Mouse (Mus musculus) limb, embryonic 11.5 days (tissue): ENCODE measurements around the gene Rgp1. TPM values are rescaled to one million over a fixed set of nuclear protein-coding genes. Genes with fewer than 3 reads are reported as not detected.
A peak's percentile ranks its signal among the peaks of the same experiment; 100 is the strongest.

ENCODE experiments used
- ATAC-seq: fragments of 200-750 bp; cut with Nextera tagmentation; 2 replicates; pipeline ENCODE4 v1.8.0; 2017; ENCODE audit warnings: low read depth; ENCODE audit not compliant: insufficient number of reproducible peaks, low FRiP score, low TSS enrichment
- DNase-seq: peaks from one replicate; pipeline ENCODE4 v3.0.0-alpha.2; 2015; ENCODE audit warnings: low spot score
- H3K27ac ChIP-seq: fragments of 300-500 bp; sonication (generic); replicated peaks from 2 replicates; pipeline ENCODE4 v1.5.1; 2014; ENCODE audit warnings: low read depth, mild to moderate bottlenecking, low read length
- H3K27me3 ChIP-seq: fragments of 300-500 bp; sonication (generic); 2 replicates; pipeline ENCODE4 v1.6.1; 2014; ENCODE audit warnings: mild to moderate bottlenecking, low read length, mixed read lengths; ENCODE audit not compliant: control insufficient read depth, insufficient read depth
- H3K36me3 ChIP-seq: fragments of 300-500 bp; sonication (generic); 2 replicates; pipeline ENCODE4 v1.6.1; 2014; ENCODE audit warnings: mild to moderate bottlenecking, low read length, moderate library complexity, mixed read lengths; ENCODE audit not compliant: control insufficient read depth, insufficient read depth
- H3K4me1 ChIP-seq: fragments of 300-500 bp; sonication (generic); 2 replicates; pipeline ENCODE4 v1.6.1; 2014; ENCODE audit warnings: low read length, mixed read lengths; ENCODE audit not compliant: control insufficient read depth, insufficient read depth
- H3K4me2 ChIP-seq: fragments of 300-500 bp; sonication (generic); 2 replicates; pipeline ENCODE4 v1.6.1; 2014; ENCODE audit warnings: low read depth, mild to moderate bottlenecking, moderate library complexity; ENCODE audit not compliant: severe bottlenecking
- H3K4me3 ChIP-seq: fragments of 300-500 bp; sonication (generic); 2 replicates; pipeline ENCODE4 v1.5.1; 2014; ENCODE audit warnings: low read depth, low read length
- H3K9ac ChIP-seq: fragments of 300-500 bp; sonication (generic); 2 replicates; pipeline ENCODE4 v1.6.1; 2014; ENCODE audit warnings: mild to moderate bottlenecking, low read length
- H3K9me3 ChIP-seq: fragments of 300-500 bp; sonication (generic); 2 replicates; pipeline ENCODE4 v1.6.1; 2016; ENCODE audit warnings: low read length; ENCODE audit not compliant: control insufficient read depth
- WGBS: fragments of 180-500 bp; shearing (Covaris S2); extraction: QIAGEN DNeasy Blood & Tissue Kit; methylation state at CpG from one replicate; pipeline ENCODE4 v1.1.7; 2014; 5-methylcytosine and 5-hydroxymethylcytosine counted together
- polyA plus RNA-seq: library from polyadenylated mRNA; unstranded; fragments of >200 nt; fragmentation: Nextera tagmentation; extraction: Ambion mirVana; gene quantifications from 2 replicates; pipeline ENCODE4 v1.2.1, GENCODE M21; 2014

Rgp1 gene
- polyA plus RNA-seq, 1 experiment from 2014 or later = 32.6 TPM

- H3K4me1 ChIP-seq = peaks cover 21% of the 10 kb centered on the region
- H3K4me3 ChIP-seq = no peak overlapping the region
- no peak overlapping the region for H3K9ac ChIP-seq
- no peak overlapping the region for H3K4me2 ChIP-seq
- H3K27me3 ChIP-seq = no peaks in the 10 kb centered on the region
- H3K9me3 ChIP-seq = no peaks in the 10 kb centered on the region
- ATAC-seq (no peak), DNase-seq (no peak)
- H3K36me3 ChIP-seq = peaks cover 18% of the 10 kb centered on the region
- WGBS = 94% methylated on average over 12 of the region's 12 CpGs
- H3K27ac ChIP-seq = no peak overlapping the region
Measured at GRCm38 (mm10) chr4:43581381-43581780, 2.9 kb downstream of the Rgp1 start.

DNA sequence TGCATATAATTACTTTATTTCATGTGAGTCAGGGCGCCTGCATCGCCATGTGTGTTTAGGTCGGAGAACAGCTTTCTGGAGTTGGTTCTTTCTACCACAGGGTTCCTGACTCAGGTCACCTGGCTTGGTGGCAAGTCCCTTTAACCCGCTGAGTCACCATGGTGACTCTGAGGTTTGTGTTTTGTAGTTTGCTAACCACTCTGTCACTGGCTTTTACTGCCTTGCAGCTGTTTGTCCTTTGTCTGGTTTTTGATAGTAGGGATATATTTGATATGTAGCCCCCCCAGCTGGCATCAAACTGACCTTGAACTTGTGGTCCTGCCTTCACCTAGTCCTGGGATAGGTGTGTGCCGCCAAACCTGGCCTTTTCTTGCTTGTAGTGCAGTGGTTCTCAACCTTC is 3.7 kb downstream of the Rgp1 start:
- WGBS = 92% methylated on average over 5 of the region's 5 CpGs
- no peak for ATAC-seq

DNA sequence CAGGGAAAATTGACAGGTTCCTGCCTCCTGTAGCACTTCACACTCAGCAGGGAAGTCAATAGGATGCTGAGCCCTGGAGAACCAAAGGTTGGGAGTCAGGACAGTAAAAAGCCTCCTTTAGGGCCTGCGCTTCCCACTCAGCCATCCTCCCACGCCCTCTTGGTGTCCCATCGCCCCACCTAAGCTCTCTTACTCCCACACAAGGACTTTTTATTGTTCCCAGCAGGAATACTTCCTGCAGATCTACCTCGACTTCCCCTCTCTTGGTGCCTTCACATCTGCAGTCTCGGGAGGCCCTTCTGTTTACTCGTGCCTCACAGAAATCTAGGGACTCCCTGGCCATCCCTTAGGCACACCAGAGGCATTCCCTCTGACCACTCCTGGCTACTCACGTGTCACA is 4.9 kb downstream of the Rgp1 start:
- H3K9me3 ChIP-seq = no peaks in the 10 kb centered on the region
- DNase-seq (no peak), ATAC-seq (no peak)
- peaks cover 14% of the 10 kb centered on the region; the same call in 1 of the 2 replicates for H3K4me1 ChIP-seq
- WGBS = 72% methylated on average over 7 of the region's 7 CpGs
- no peaks in the 10 kb centered on the region for H3K27me3 ChIP-seq
- H3K36me3 ChIP-seq = peaks cover 18% of the 10 kb centered on the region
- no peak overlapping the region for H3K9ac ChIP-seq
- no peak overlapping the region for H3K4me3 ChIP-seq
- H3K4me2 ChIP-seq = no peak overlapping the region
- no peak overlapping the region for H3K27ac ChIP-seq

More for the DNA sequence above, 3.7 kb downstream of the Rgp1 start:
- Histone ChIP-seq H3K36me3 (peaks cover 18% of the 10 kb centered on the region), H3K27me3 (no peaks in the 10 kb centered on the region), H3K4me3 (no peak overlapping the region), H3K4me1 (peaks cover 15% of the 10 kb centered on the region), H3K27ac (no peak overlapping the region), H3K4me2 (no peak overlapping the region), H3K9me3 (no peaks in the 10 kb centered on the region), H3K9ac (no peak overlapping the region)
- DNase-seq = no peak

- H3K9me3 ChIP-seq = no peaks in the 10 kb centered on the region
- peaks cover 18% of the 10 kb centered on the region for H3K36me3 ChIP-seq
- H3K9ac ChIP-seq = 0 out of 2 replicates have a peak within 1 kb of the TSS, but pooled peaks have one; percentile 12
- 66% methylated on average over 12 of the region's 12 CpGs for WGBS
- no peak within 1 kb of the TSS for H3K4me2 ChIP-seq
- DNase-seq = no peak
- no peak for ATAC-seq
- no peak within 1 kb of the TSS for H3K27ac ChIP-seq
- no peaks in the 10 kb centered on the region for H3K27me3 ChIP-seq
- H3K4me1 ChIP-seq = peaks cover 10% of the 10 kb centered on the region; the same call in 1 of the 2 replicates
- no peak within 1 kb of the TSS for H3K4me3 ChIP-seq
Measured at GRCm38 (mm10) chr4:43584444-43585416, 6.2 kb downstream of the Rgp1 start, which contains the start of gene Msmp. Msmp (minus strand) TSS chr4:43584494.

DNA sequence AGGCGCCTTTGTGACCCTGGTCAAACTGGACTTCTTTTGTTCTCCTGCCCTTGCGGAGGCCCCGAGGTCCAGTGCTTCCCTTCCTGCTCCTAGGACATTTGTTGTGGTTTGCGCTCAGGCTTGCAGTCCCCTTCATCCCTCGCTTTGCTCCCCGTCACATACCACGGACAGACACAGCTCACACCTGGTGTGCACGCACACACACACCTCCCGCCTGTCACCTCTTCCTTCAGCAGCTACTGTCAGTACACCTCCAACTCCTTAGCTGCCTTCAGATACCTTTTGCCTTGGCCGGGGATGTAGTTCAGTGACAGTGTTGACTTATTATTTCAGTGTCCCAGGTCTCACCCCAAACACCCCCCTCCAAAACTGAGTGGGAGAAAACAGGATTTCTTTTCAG is 7.2 kb downstream of the Rgp1 start:
- H3K9me3 ChIP-seq = no peaks in the 10 kb centered on the region
- no peak overlapping the region for H3K4me2 ChIP-seq
- ATAC-seq (no peak), DNase-seq (no peak)
- H3K4me3 ChIP-seq = no peak overlapping the region
- H3K9ac ChIP-seq = no peak overlapping the region
- no peak overlapping the region for H3K27ac ChIP-seq
- H3K27me3 ChIP-seq = no peaks in the 10 kb centered on the region
- WGBS = 63% methylated on average over 10 of the region's 10 CpGs
- peaks cover 16% of the 10 kb centered on the region for H3K36me3 ChIP-seq
- H3K4me1 ChIP-seq = 0 out of 2 replicates have a peak, but pooled peaks cover 6% of the 10 kb centered on the region

- WGBS = 78% methylated on average over 8 of the region's 8 CpGs
- no peaks in the 10 kb centered on the region for H3K27me3 ChIP-seq
- DNase-seq (no peak), ATAC-seq (no peak)
- no peak overlapping the region for H3K4me2 ChIP-seq
- no peaks in the 10 kb centered on the region for H3K9me3 ChIP-seq
- no peak overlapping the region for H3K27ac ChIP-seq
- peaks cover 13% of the 10 kb centered on the region; the same call in 1 of the 2 replicates for H3K36me3 ChIP-seq
- H3K4me3 ChIP-seq = no peak overlapping the region
- 0 out of 2 replicates have a peak, but pooled peaks cover 6% of the 10 kb centered on the region for H3K4me1 ChIP-seq
- peak overlapping the region; percentile 32; the same call in 1 of the 2 replicates for H3K9ac ChIP-seq
Measured at GRCm38 (mm10) chr4:43586411-43586810, 7.9 kb downstream of the Rgp1 start.

DNA sequence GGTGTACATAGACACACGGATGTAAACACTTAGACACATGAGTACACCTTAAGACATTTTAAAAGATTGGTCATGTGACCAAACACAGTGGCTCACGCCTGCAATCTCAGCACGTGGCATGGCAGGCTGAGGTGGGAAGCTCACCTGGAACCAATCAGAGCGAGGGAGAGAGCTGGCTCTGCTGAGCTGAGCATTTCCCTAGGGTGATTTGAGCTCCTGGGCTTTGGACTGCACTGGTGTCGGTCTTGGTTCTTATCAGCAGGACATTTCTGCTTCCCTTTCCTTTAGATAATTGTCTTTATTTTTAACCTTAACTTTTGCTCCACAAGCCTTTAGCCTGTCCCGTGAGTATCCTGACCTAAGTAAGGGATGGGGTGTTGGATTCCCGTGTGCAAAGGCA is 9.2 kb downstream of the Rgp1 start:
- no peak overlapping the region for H3K9ac ChIP-seq
- no peaks in the 10 kb centered on the region for H3K27me3 ChIP-seq
- no peak overlapping the region for H3K4me2 ChIP-seq
- WGBS = 48% methylated on average over 7 of the region's 7 CpGs
- H3K4me3 ChIP-seq = no peak overlapping the region
- H3K27ac ChIP-seq = no peak overlapping the region
- peaks cover 6% of the 10 kb centered on the region; the same call in 1 of the 2 replicates for H3K36me3 ChIP-seq
- H3K9me3 ChIP-seq = no peaks in the 10 kb centered on the region
- ATAC-seq = no peak
- DNase-seq = peak; percentile 27
- 0 out of 2 replicates have a peak, but pooled peaks cover 6% of the 10 kb centered on the region for H3K4me1 ChIP-seq

DNA sequence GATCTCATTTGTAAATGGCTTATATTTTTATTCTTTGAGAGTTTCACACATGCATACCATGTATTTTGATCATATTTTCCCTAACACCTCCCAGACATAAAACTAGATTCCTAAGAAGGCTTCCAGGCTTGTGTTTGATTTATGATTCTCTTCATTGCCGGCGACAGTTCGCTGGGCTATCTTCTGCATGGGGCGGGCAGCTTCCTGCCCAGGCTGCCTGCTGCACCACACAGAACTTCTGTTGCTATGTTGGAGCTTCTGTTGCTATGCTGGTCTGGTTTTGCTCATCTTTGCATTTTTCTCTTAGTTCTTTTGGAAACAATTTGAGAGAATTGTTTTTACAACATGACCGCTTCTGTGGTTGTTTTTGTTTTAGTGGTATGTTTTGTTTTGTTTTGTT is 13.0 kb downstream of the Rgp1 start:
- no peak overlapping the region for H3K9ac ChIP-seq
- H3K4me1 ChIP-seq = 0 out of 2 replicates have a peak, but pooled peaks cover 5% of the 10 kb centered on the region
- WGBS = 77% methylated on average over 5 of the region's 5 CpGs
- H3K36me3 ChIP-seq = no peaks in the 10 kb centered on the region
- no peaks in the 10 kb centered on the region for H3K27me3 ChIP-seq
- no peak for ATAC-seq
- H3K9me3 ChIP-seq = no peaks in the 10 kb centered on the region
- H3K27ac ChIP-seq = no peak overlapping the region
- no peak overlapping the region for H3K4me2 ChIP-seq
- DNase-seq = no peak
- H3K4me3 ChIP-seq = no peak overlapping the region
